Mouse (Mus musculus) myocyte (in vitro differentiated cells): ENCODE results near the gene Mthfd1.

Experiments
- E2F4 ChIP-seq: IDR thresholded peaks from one replicate; pipeline ENCODE4 v1.6.1; 2011; ENCODE audit warnings: mild to moderate bottlenecking, control low read depth, moderate library complexity; ENCODE audit not compliant: insufficient read depth
- MAX ChIP-seq: IDR thresholded peaks from one replicate; pipeline ENCODE4 v1.6.1; 2011; ENCODE audit warnings: low read depth, mild to moderate bottlenecking, control low read depth
- POLR2A ChIP-seq: IDR thresholded peaks from one replicate; pipeline ENCODE4 v1.6.1; 2011; ENCODE audit warnings: low read depth, mild to moderate bottlenecking, control low read depth, moderate library complexity; ENCODE audit not compliant: insufficient read length
- TCF3 ChIP-seq: IDR thresholded peaks from one replicate; pipeline ENCODE4 v1.6.1; 2011; ENCODE audit warnings: low read depth, control low read depth; ENCODE audit not compliant: insufficient read length
- USF1 ChIP-seq: IDR thresholded peaks from one replicate; pipeline ENCODE4 v1.6.1; 2011; ENCODE audit warnings: low read depth, mild to moderate bottlenecking, control low read depth, moderate library complexity

DNA sequence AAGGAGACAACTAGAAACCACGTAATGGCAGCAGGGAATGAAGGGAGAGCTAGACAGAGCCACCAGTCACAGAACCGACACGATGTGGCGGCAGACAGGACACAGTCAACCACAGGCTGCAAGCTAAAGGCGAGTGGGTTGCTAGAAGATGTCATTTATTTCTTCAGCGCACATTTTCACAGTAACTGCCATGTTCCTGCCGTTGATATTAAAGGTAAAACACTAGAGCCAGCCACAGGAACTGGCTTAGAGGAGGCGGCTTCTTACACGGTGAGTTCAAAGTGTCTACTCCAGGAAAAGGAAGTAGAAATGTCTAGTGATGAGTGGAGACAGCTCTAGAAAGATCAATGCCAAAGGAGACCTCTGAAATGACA lies 107.2 kb downstream of the Mthfd1 start:
- TF ChIP-seq POLR2A (no peak), USF1 (no peak), TCF3 (no peak), E2F4 (no peak), MAX (no peak)
